Mouse (Mus musculus) liver, postnatal 0 days (tissue): Measurements from ENCODE around the gene Pip4k2c.

Experiments
- CTCF ChIP-seq: sonication (generic); IDR thresholded peaks from 2 replicates; pipeline ENCODE4 v1.5.1; 2016; ENCODE audit warnings: antibody characterized with exemption, low read depth
- EP300 ChIP-seq: IDR thresholded peaks from 2 replicates; pipeline ENCODE4 v1.6.1; 2016; ENCODE audit warnings: antibody characterized with exemption, low read depth, mild to moderate bottlenecking

DNA sequence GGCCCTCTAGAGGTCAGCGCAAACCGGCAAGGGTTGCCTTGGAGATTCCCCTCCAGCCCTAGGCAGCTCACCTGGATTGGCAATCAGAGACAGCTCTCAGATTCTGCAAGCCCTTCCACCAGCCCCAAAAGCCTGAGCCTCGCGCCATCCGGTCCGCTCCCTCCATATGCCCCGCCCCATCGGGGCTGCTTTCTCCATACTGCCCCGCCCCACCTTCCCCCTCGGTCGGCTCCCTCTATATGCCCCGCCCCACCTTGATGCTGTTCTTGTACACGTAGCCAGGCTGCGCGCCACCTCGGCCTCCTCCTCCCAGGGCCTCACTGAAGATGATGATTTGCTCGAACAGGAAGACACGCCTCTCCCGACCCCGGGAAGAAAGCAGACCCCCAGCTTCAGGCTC is 27.6 kb downstream of the Pip4k2c start:
- TF ChIP-seq CTCF: no peak
- TF ChIP-seq EP300: no peak
